Mouse (Mus musculus): ENCODE results near the gene Rem1.

The Rem1 gene

DNA sequence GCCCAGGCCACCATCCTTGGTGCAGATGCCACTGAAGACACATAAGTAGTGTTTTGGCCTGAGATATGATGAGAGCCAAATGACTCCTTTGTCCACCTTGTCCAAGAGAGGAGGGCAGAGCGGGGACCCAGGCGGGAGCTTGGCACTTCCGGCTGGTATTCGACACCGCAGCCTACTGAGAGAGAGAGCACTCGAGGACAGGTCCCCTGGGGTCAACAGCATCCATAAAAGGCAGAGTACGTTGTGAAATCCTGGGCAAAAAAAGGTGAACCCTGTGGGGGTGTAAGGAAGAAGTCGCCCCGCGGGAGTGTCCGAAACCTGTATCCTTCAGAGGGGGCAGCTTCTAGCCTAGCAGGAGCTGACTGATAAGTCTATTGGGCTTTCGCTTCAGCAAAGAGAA lies 45.4 kb downstream of the Rem1 start:
- intact Hi-C loops (cut with DNase I): no loop called here

DNA sequence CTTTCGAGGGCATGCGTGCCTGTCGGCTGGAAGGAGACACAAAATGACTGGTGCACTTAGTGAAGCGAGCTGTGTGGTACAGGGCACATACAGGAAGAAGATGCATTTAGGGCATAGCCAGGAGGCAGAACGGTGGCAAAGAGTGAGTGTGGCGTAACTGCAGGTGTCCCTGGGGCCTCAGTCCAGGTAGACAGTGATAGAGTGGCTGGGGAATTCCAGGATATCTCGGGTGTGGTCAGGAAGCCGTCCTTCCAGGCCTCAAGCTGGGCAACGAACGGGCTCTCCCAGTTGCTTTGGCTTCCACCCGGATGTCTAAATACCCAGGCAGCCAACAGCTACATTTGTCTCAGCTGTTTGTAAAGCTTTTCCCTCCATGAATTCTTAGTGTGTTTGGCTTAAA lies 47.4 kb downstream of the Rem1 start:
- intact Hi-C loops (cut with DNase I): no loop called here

DNA sequence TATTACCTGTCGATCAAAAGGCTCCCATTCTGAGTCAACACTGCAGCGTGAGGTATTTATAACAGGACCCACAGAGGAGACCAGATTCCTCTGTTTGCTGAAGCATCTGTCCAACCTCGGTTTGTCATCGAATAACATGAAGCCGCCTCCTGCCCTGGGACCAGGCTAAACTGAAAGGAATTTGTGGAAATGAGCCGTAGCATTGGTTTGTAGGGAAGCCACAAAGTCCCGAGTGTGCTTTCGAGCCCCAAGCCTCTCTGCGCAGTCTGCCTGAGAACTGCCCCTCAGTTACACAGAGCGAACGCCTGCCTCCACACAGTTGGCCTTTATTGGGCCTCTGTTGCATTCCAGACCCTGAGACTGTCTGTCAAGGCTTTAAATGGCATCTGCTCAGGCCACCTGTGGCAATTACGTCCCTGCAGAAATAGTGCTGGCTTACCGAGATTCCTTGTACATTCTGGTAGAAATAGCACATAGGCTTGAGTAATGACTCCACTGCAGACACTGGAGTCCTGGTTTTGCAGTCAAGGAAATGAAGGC lies 48.6 kb downstream of the Rem1 start:
- intact Hi-C loops (cut with DNase I): no loop called here

DNA sequence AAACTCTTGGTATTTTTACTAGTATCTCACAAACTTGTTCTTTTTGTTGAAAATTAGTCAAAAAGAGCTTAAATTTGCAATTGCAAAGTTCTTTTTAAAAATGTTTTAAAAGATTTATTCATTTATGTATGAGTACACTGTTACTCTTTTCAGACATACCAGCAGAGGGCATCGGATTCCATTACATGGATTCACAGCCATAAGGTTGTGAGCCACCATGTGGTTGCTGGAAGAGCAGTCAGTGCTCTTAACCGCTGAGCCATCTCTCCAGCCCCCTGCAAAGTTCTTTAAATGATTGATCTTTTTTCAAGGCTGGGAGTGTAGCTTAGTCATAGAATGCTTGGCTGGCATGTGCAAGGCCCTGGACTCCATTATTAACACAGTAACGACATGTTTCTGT lies 51.6 kb downstream of the Rem1 start:
- intact Hi-C loops (cut with DNase I): no loop called here

DNA sequence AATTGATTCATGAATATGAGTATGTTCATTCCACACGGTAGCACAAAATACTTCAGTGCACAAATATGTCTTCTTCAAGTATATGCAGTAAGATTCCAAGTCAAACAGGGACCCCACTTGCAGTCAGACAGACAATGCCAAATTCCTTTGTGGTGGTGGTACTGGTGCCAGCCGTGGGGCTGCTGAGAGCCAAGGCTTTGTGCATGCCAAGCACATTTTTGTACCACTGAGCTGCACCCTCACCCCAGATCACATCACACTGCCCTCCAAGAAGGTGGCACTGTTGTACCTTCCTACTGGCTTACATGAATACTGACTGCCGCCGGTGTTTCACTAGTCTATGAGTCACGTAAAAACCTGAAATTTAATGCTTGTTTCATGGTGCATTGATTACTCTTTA lies 52.2 kb downstream of the Rem1 start:
- intact Hi-C loops (cut with DNase I): no loop called here

DNA sequence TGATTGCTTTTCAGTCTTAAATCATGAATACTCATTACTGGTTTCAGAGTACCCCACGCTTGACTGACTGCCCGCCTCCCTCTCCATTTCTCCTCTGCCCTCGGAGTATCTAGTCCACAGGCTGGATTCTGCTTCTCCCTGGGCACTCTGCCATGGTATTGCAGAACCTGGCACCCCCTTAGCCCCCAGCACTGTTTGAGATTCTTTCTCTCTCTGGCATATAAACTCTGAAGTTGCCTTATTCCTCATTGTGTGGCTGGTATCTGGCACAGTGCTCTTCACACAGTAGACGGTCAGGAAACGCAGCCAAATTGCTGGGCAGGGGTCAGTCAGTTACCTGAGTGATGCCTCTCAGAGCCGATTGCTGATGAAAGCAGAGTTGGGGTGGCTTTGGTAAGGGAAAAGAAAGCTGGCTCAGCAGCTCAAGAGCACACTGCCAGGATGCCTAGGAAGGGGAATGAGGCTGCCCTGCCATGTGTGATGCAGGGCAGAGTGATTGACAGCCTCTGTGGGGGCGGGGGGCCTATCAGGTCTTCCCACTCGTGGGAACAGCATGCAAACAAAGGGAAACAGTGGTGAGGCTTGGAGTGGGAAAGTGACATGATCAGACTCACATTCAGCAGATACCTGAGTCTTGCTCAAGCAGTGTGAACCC lies 53.1 kb downstream of the Rem1 start:
- intact Hi-C loops (cut with DNase I): no loop called here

DNA sequence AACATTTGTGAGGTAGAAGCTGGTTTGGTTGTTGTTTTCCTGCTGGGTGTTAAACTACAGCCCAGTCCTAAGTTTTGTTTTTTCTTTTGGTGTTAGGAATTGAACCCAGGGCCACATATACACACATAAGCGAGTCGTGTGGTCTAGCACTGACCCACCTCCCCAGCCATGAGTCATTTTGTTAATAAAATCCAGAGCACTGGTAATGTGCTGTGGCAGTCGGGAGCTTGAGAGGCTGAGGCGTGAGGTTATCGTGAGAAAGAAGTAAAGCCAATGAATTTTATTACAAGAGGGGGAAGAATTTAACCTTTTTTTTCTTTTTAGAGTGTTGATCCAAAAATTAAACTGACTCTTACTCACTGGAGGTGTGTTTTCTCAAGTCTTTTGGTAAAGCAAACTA lies 56.3 kb downstream of the Rem1 start:
- intact Hi-C loops (cut with DNase I): no loop called here

Measured in adrenal gland (tissue).